Mouse (Mus musculus) layer of hippocampus, postnatal 25 days (tissue): ENCODE measurements around the gene Rnf169. TPM values are rescaled to one million over a fixed set of nuclear protein-coding genes. Genes with fewer than 3 reads are reported as not detected.
"Not testable (repeated sequence)": the region's sequence is repeated elsewhere in the genome, so short reads cannot be mapped to it uniquely, and the experiment has no call there.

Experiments
- DNase-seq, 2 experiments: peaks; one replicate each; pipeline ENCODE4 v3.0.0; 2022; ENCODE audit warnings: mixed read lengths in 2 of 2, low spot score in 1 of 2; ENCODE audit errors: extremely low spot score in 1 of 2
- total RNA-seq, 2 experiments: library from RNA; stranded (reverse); gene quantifications; 2 replicates each; pipeline ENCODE4 v1.2.3; 2021

Rnf169 gene
- total RNA-seq, 2 experiments from 2014 or later = 24.0 to 25.5 TPM

GRCm38 (mm10) chr7:99981311-99981710 lies 1.1 kb upstream of the Rnf169 start:
- DNase-seq = no peak

GRCm38 (mm10) chr7:99979546-99980131 lies 609 bp downstream of the Rnf169 start:
- DNase-seq = peak in 1 of 2 experiments; percentile 37

GRCm38 (mm10) chr7:99979081-99979480 lies 1.2 kb downstream of the Rnf169 start:
- no peak for DNase-seq

- no peak for DNase-seq
Observed at GRCm38 (mm10) chr7:99978041-99978440, 2.2 kb downstream of the Rnf169 start.

GRCm38 (mm10) chr7:99975819-99976575 lies 4.3 kb downstream of the Rnf169 start:
- peak in 1 of 2 experiments; percentile 2 for DNase-seq

GRCm38 (mm10) chr7:99974208-99974970 lies 5.9 kb downstream of the Rnf169 start:
- DNase-seq = peak in 1 of 2 experiments; percentile 1

GRCm38 (mm10) chr7:99972912-99973311 lies 7.3 kb downstream of the Rnf169 start:
- DNase-seq = peak in 1 of 2 experiments; percentile 1

- DNase-seq = no peak
Observed at GRCm38 (mm10) chr7:99971926-99972325, 8.3 kb downstream of the Rnf169 start.

- peak in 1 of 2 experiments; percentile 2 for DNase-seq
Observed at GRCm38 (mm10) chr7:99969151-99969550, 11.1 kb downstream of the Rnf169 start.

- DNase-seq = peak in 1 of 2 experiments; percentile 3
Observed at GRCm38 (mm10) chr7:99966011-99966721, 14.1 kb downstream of the Rnf169 start.

GRCm38 (mm10) chr7:99965020-99965841 lies 15.0 kb downstream of the Rnf169 start:
- peak in 1 of 2 experiments; percentile 16 for DNase-seq

GRCm38 (mm10) chr7:99963237-99963860 lies 16.9 kb downstream of the Rnf169 start:
- DNase-seq = peak in 1 of 2 experiments; percentile 2

GRCm38 (mm10) chr7:99962536-99963236 lies 17.6 kb downstream of the Rnf169 start:
- peak in 1 of 2 experiments; percentile 2 for DNase-seq

- peak in 1 of 2 experiments; percentile 0 for DNase-seq
Observed at GRCm38 (mm10) chr7:99961518-99961917, 18.7 kb downstream of the Rnf169 start.

- DNase-seq = not testable (repeated sequence)
Observed at GRCm38 (mm10) chr7:99960571-99960970, 19.7 kb downstream of the Rnf169 start.

GRCm38 (mm10) chr7:99957226-99957965 lies 22.9 kb downstream of the Rnf169 start:
- DNase-seq = no peak

GRCm38 (mm10) chr7:99956095-99956494 lies 24.2 kb downstream of the Rnf169 start:
- no peak for DNase-seq

GRCm38 (mm10) chr7:99954212-99954611 lies 26.0 kb downstream of the Rnf169 start:
- no peak for DNase-seq
